Mouse (Mus musculus) spleen, adult 2 months (tissue): ENCODE results near the gene Gm9758. TPM values are rescaled to one million over a fixed set of nuclear protein-coding genes. Genes with fewer than 3 reads are reported as not detected.
"Not testable (repeated sequence)": the region's sequence is repeated elsewhere in the genome, so short reads cannot be mapped to it uniquely, and the experiment has no call there.

Experiments
- DNase-seq, 2 experiments: peaks; one replicate each; pipeline versions ENCODE4 v3.0.0 to v3.0.0-alpha.2; 2012 to 2021; ENCODE audit warnings: low spot score in 2 of 2, low read depth in 1 of 2
- H3K27ac ChIP-seq: fragments of 200-500 bp; 2 replicates; pipeline ENCODE4 v1.5.1; 2012; ENCODE audit warnings: low read length, inconsistent platforms; ENCODE audit not compliant: insufficient read depth
- H3K27me3 ChIP-seq: fragments of 200-500 bp; 2 replicates; pipeline ENCODE4 v1.6.1; 2012; ENCODE audit warnings: mild to moderate bottlenecking, moderate library complexity, low read length, inconsistent platforms; ENCODE audit not compliant: control insufficient read depth, insufficient read depth
- H3K36me3 ChIP-seq: fragments of 200-500 bp; 2 replicates; pipeline ENCODE4 v1.6.1; 2012; ENCODE audit warnings: mild to moderate bottlenecking, low read length, inconsistent platforms; ENCODE audit not compliant: control insufficient read depth, insufficient read depth
- H3K4me1 ChIP-seq: fragments of 200-500 bp; 2 replicates; pipeline ENCODE4 v1.6.1; 2011; ENCODE audit warnings: inconsistent platforms; ENCODE audit not compliant: control insufficient read depth, insufficient read depth, insufficient read length
- H3K4me3 ChIP-seq: fragments of 200-500 bp; 2 replicates; pipeline ENCODE4 v1.5.1; 2011; ENCODE audit warnings: mild to moderate bottlenecking, inconsistent platforms; ENCODE audit not compliant: insufficient read depth, insufficient read length; ENCODE audit errors: extremely low read depth
- CTCF ChIP-seq: fragments of 200-500 bp; IDR thresholded peaks from 2 replicates; pipeline ENCODE4 v1.5.1; 2011; ENCODE audit warnings: mild to moderate bottlenecking, inconsistent platforms; ENCODE audit not compliant: insufficient read depth, insufficient read length, insufficient replicate concordance; ENCODE audit errors: extremely low read depth
- POLR2A ChIP-seq: fragments of 200-500 bp; IDR thresholded peaks from 2 replicates; pipeline ENCODE4 v1.6.1; 2011; ENCODE audit warnings: low read depth, low read length, inconsistent platforms
- WGBS: fragments of 180-500 bp; shearing (Covaris S2); methylation state at CpG from one replicate; pipeline ENCODE4 v1.1.7; 2018; 5-methylcytosine and 5-hydroxymethylcytosine counted together
- polyA plus RNA-seq: library from polyadenylated mRNA; depleted of rRNA; stranded (reverse); fragments of >200 nt; gene quantifications from 2 replicates; pipeline ENCODE4 v1.2.3, GENCODE M21; 2012; rRNA removed

Gene Gm9758
- polyA plus RNA-seq, 1 experiment, result not detected

DNA sequence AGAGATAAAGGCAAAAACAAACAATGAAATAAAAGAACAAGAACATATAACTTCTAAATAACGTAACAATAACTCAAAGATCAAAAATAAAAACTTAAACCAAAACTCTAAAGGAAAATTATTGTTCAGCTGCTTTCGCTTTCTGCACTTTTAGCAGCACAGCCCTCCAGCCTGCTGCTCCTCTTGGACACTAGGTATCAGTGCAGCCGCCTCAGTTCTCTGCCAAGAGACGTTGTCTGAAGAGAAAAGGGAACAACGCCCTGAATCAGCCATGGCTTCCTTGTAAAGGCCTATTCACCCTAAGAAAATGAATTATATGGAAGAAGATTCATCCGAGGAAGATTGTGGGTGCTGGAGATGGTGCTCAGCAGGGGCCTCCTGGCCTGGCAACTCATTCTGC, 19.0 kb upstream of the Gm9758 start:
- 63% methylated on average over 5 of the region's 6 CpGs for WGBS
- DNase-seq, H3K36me3 ChIP-seq: not testable (repeated sequence)

DNA sequence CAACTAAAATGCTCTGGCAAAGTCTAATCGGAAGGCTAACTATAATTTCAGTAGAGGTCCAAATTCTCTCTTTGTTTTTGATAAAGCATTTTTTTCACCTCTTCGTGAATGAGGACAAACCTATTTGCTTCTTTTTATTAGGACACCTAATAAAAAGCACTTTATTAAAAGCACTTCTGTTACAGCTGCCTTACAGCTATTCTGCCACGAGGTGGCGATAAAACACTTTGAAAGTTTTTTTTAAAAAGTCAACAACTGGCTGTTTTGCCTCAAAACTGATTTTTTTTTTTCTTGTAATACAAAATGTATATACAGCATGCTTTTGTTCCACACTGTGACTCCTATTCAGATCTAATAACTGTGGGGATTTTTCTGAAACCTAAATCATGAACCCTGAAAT, 12.3 kb upstream of the Gm9758 start:
- 32% methylated on average over 4 of the region's 4 CpGs for WGBS
- H3K4me1 ChIP-seq, H3K4me3 ChIP-seq, H3K27ac ChIP-seq, DNase-seq, H3K36me3 ChIP-seq, H3K27me3 ChIP-seq: not testable (repeated sequence)

More for the DNA sequence above, 19.0 kb upstream of the Gm9758 start:
- not testable (repeated sequence) for H3K27ac ChIP-seq, H3K4me1 ChIP-seq, H3K27me3 ChIP-seq, H3K4me3 ChIP-seq

DNA sequence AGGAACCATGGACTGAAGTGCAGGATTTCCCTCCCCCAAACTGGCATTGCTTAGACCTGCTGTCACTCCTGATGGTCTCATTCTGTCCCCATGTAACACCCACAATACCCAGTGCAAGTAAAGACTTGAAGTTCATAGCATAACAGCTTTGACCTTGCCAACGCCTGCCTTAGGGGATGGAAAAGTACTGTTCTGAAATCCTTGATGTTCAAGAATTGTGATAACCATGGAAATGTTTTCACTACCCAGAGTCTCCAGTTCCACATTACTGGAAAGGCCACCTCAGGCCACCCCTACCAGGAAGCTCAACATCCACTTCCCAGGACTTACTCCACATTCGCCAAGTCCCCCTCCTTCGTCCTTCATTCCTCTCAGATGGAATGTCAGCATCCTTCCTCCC, 338 bp downstream of the Gm9758 start:
- H3K27ac ChIP-seq, H3K27me3 ChIP-seq, DNase-seq, H3K36me3 ChIP-seq, H3K4me3 ChIP-seq, H3K4me1 ChIP-seq: not testable (repeated sequence)
- WGBS, result 75% methylated on average over 2 of the region's 3 CpGs

DNA sequence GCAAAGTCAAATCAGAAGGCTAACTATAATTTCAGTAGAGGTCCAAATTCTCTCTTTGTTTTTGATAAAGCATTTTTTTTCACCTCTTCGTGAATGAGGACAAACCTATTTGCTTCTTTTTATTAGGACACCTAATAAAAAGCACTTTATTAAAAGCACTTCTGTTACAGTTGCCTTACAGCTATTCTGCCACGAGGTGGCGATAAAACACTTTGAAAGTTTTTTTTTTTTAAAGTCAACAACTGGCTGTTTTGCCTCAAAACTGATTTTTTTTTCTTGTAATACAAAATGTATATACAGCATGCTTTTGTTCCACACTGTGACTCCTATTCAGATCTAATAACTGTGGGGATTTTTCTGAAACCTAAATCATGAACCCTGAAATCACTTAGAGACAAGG, 11.2 kb downstream of the Gm9758 start:
- WGBS, result 20% methylated on average over 3 of the region's 3 CpGs
- not testable (repeated sequence) for H3K4me3 ChIP-seq, DNase-seq, H3K27me3 ChIP-seq, H3K27ac ChIP-seq, H3K36me3 ChIP-seq, H3K4me1 ChIP-seq

DNA sequence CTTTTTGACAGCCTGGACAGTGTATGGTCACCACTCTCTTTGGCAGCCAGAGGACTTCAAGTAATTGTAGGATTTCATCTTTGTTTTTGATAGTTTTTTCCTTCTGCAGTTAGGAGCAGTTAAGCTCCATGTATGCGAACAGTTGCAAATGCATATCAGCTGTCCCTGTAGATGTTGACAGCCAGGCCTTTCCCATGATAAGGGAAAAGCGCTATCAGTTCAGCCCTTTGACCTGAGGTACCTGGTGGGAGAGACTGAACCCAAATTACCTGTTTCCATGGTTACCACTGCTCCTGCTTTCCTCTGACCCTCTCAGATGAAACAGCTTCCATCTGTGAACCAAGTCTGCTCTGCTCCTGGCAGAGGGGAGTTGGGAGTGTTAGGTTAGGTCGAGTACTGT, 22.5 kb downstream of the Gm9758 start:
- DNase-seq, result no peak
- no peak overlapping the region for H3K4me3 ChIP-seq
- H3K36me3 ChIP-seq, result no peaks in the 10 kb centered on the region
- WGBS, result 66% methylated on average over 3 of the region's 3 CpGs
- H3K4me1 ChIP-seq, result no peaks in the 10 kb centered on the region
- H3K27ac ChIP-seq, result no peak overlapping the region
- no peak for TF ChIP-seq POLR2A
- no peak for TF ChIP-seq CTCF
- no peaks in the 10 kb centered on the region for H3K27me3 ChIP-seq

DNA sequence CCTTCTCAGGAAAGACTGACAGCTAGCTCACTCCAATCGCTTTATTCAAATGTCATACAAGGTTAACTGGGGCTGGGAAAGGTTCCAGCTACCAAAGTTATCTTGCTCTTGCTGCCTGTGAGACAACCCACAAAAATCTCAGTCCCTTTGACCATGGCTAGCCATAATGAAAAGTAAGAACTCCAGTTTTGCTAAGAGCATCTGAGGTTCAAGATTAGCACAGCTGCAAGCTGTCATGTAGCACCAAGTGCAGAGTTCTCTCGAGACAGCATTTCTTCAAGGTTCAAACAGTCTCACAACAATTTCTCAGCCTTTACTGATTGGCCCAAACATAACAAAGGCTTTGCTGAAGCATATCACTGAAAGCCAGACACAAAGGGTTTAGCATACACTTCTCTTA, 29.4 kb downstream of the Gm9758 start:
- WGBS, result 73% methylated on average over 2 of the region's 2 CpGs

More for the DNA sequence above, 29.4 kb downstream of the Gm9758 start:
- not testable (repeated sequence) for H3K4me3 ChIP-seq, H3K27ac ChIP-seq, H3K36me3 ChIP-seq, DNase-seq, H3K27me3 ChIP-seq, H3K4me1 ChIP-seq

Other genes starting within 250 kb of the Gm9758 start
- not detected in 2 replicates for gene Speer4e, start 23.5 kb upstream of the Gm9758 start, polyA plus RNA-seq
- not detected in 2 replicates for gene Gm10354, start 64.0 kb upstream of the Gm9758 start, polyA plus RNA-seq
- not detected in 2 replicates for gene Gm17019, start 118.1 kb upstream of the Gm9758 start, polyA plus RNA-seq